Mouse (Mus musculus): ENCODE data around the gene Prpf3.
"Not testable (repeated sequence)": the region's sequence is repeated elsewhere in the genome, so short reads cannot be mapped to it uniquely, and the experiment has no call there.

Prpf3 gene

GRCm38 (mm10) chr3:95881979-95882815, 26.5 kb upstream of the Prpf3 start, which contains the start of gene Ciart:
Gene Ciart, minus strand, starts transcription at chr3:95882251.
- peak; percentile 99 for DNase-seq (ENCODE audit: inconsistent ontology term)

GRCm38 (mm10) chr3:95879063-95879462, 23.4 kb upstream of the Prpf3 start:
- no peak for DNase-seq (ENCODE audit: inconsistent ontology term)

GRCm38 (mm10) chr3:95872048-95872447, 16.4 kb upstream of the Prpf3 start:
- DNase-seq (ENCODE audit: inconsistent ontology term), result no peak

- DNase-seq (ENCODE audit: inconsistent ontology term), result peak; percentile 78
Observed at GRCm38 (mm10) chr3:95871392-95871867, 15.7 kb upstream of the Prpf3 start, which contains the start of gene Mrps21. Gene Mrps21, minus strand, starts transcription at chr3:95871519.

GRCm38 (mm10) chr3:95870976-95871375, 15.3 kb upstream of the Prpf3 start:
- DNase-seq (ENCODE audit: inconsistent ontology term), result no peak

- DNase-seq (ENCODE audit: inconsistent ontology term), result no peak
Observed at GRCm38 (mm10) chr3:95867408-95867807, 11.7 kb upstream of the Prpf3 start.

- no peak for DNase-seq (ENCODE audit: inconsistent ontology term)
Observed at GRCm38 (mm10) chr3:95866071-95866470, 10.4 kb upstream of the Prpf3 start.

- DNase-seq (ENCODE audit: inconsistent ontology term), result no peak
Observed at GRCm38 (mm10) chr3:95865571-95865970, 9.9 kb upstream of the Prpf3 start.

- peak; percentile 73 for DNase-seq (ENCODE audit: inconsistent ontology term)
Observed at GRCm38 (mm10) chr3:95865050-95865449, 9.4 kb upstream of the Prpf3 start.

- no peak for DNase-seq (ENCODE audit: inconsistent ontology term)
Observed at GRCm38 (mm10) chr3:95863578-95863977, 7.9 kb upstream of the Prpf3 start.

- peak; percentile 44 for DNase-seq (ENCODE audit: inconsistent ontology term)
Observed at GRCm38 (mm10) chr3:95861796-95862195, 6.1 kb upstream of the Prpf3 start.

GRCm38 (mm10) chr3:95861216-95861615, 5.5 kb upstream of the Prpf3 start:
- DNase-seq (ENCODE audit: inconsistent ontology term), result no peak

GRCm38 (mm10) chr3:95860323-95860722, 4.6 kb upstream of the Prpf3 start:
- DNase-seq (ENCODE audit: inconsistent ontology term), result no peak

- not testable (repeated sequence) for DNase-seq (ENCODE audit: inconsistent ontology term)
Observed at GRCm38 (mm10) chr3:95858278-95858677, 2.6 kb upstream of the Prpf3 start.

GRCm38 (mm10) chr3:95857050-95857449, 1.4 kb upstream of the Prpf3 start:
- not testable (repeated sequence) for DNase-seq (ENCODE audit: inconsistent ontology term)

GRCm38 (mm10) chr3:95856115-95856514, 430 bp upstream of the Prpf3 start:
- no peak for DNase-seq (ENCODE audit: inconsistent ontology term)

- no peak for DNase-seq (ENCODE audit: inconsistent ontology term)
Observed at GRCm38 (mm10) chr3:95851317-95851716, 4.4 kb downstream of the Prpf3 start.

- no peak for DNase-seq (ENCODE audit: inconsistent ontology term)
Observed at GRCm38 (mm10) chr3:95850611-95851010, 5.1 kb downstream of the Prpf3 start.

- DNase-seq (ENCODE audit: inconsistent ontology term), result no peak
Observed at GRCm38 (mm10) chr3:95842503-95843214, 13.0 kb downstream of the Prpf3 start.

- DNase-seq (ENCODE audit: inconsistent ontology term), result no peak
Observed at GRCm38 (mm10) chr3:95839250-95839649, 16.4 kb downstream of the Prpf3 start.

GRCm38 (mm10) chr3:95829053-95829452, 26.6 kb downstream of the Prpf3 start:
- no peak for DNase-seq (ENCODE audit: inconsistent ontology term)

GRCm38 (mm10) chr3:95826275-95826674, 29.4 kb downstream of the Prpf3 start:
- DNase-seq (ENCODE audit: inconsistent ontology term), result no peak

Data from Muller cell, postnatal 12 days (primary cell).